Mouse (Mus musculus) c-Kit-positive CD71-negative TER-119-negative erythroid progenitor cells, embryonic 14.5 days (primary cell): ENCODE data around the gene Taok1.
"Not testable (repeated sequence)": the region's sequence is repeated elsewhere in the genome, so short reads cannot be mapped to it uniquely, and the experiment has no call there.

ENCODE experiments used
- DNase-seq: peaks from one replicate; pipeline ENCODE4 v3.0.0-alpha.2; 2013; ENCODE audit warnings: low read depth

The Taok1 gene

GRCm38 (mm10) chr11:77607538-77608455 is at the start of gene Taok1:
TSS of gene Taok1 (minus strand) at chr11:77607815.
- DNase-seq, result peak; percentile 97

DNA sequence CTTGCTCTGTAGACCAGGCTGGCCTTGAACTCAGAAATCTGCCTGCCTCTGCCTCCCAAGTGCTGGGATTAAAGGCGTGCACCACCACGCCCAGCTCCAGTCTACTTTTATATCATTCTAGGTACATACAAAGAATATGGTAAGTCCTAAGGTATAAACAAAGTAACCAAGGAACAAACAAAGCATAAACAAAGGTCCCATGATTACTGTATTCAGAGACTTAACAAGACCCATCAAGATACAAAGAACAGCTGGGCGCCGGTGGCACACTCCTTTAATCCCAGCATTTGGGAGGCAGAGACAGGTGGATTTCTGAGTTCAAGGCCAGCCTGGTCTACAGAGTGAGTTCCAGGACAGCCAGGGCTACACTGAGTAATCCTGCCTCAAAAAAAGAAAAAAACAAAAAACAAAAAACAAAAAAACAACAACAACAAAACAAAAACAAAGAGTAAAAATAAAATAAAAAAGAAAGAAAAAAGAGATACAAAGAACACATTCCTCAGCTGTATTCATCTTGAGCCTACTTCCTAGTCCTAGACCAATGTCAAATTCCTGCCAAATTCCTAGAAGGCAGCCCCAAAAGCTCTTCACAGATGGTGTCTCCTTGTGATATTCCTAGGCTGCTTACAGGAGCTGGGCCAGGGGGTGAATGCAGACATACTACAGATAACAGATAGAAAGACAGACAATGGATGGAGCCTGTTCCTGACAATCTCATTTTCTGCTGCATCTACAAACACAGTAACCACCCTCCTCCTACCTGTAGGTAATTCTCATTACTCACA is 46.0 kb upstream of the Taok1 start:
- DNase-seq, result not testable (repeated sequence)

DNA sequence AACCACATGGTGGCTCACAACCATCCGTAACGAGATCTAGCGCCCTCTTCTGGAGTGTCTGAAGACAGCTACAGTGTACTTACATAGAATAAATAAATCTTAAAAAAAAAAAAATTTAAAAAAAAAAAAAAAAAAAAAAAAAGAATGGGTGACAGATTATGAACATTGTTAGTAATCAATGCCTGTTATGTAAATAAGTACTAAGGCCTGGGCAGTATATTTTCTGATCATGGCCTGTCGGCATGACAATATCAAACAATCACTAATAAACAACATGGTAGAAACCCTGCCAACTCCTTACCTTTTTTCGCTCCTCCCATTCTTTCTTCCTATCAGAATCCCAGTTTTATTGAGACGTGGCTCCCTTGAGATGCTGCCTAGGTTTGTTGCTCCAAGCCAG is 44.9 kb upstream of the Taok1 start:
- DNase-seq, result no peak

DNA sequence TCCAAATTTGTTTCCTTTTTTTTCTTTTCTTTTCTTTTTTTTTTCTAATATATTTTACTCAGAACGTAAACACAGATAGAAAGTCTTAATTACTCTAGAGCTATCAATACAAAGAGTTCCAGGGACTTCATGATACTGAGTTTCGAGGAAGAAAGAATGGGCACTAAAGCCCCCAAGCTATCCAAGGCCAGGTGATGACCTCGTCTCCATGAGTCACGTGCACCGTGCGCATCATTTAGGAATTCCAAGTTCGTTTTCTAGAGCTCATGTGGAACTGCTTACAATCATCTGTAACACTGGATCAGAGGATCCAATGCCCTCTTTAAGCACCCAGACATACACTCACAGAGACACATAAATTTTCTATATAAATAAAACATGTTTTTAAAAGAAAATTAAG is 41.3 kb upstream of the Taok1 start:
- DNase-seq, result no peak

DNA sequence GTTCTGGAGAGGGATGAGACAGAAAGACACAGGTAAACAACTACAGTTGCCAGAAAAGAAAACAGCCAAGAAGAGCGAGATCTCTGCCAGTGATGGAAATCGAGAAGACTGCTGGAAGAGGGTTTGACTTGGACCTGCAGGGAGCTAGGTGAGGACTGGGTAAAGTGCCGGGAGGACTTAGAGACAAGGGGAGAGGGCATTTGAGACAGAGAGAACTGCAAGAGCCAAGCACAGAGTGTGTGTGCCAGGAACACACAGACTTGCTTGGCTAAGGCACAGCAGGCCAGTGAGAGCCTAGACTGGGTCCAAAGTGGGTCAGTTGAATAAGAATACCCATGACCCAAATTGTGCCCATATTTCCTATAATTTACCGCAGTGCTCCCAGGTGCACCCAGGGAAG is 37.9 kb upstream of the Taok1 start:
- DNase-seq, result no peak

DNA sequence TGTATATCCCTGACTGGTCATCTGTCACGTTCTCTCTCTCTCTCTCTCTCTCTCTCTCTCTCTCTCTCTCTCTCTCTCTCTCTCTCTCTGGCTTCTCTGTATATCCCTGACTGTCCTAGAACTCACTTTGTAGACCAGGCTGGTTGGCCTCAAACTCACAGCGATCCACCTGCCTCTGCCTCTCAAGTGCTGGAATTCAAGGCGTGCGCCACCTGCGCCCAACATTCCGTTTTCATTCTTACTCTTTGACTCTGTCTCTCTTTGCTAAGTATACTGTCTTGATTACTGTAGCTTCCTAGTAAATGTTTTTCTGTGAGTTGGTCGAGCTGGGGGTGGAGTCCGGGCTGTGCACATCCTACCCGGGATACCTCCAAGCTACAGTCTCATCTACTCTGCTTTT is 33.8 kb upstream of the Taok1 start:
- DNase-seq, result no peak

GRCm38 (mm10) chr11:77630257-77630670 is 22.6 kb upstream of the Taok1 start:
- peak; percentile 78 for DNase-seq

GRCm38 (mm10) chr11:77629476-77629875 is 21.9 kb upstream of the Taok1 start:
- no peak for DNase-seq

DNA sequence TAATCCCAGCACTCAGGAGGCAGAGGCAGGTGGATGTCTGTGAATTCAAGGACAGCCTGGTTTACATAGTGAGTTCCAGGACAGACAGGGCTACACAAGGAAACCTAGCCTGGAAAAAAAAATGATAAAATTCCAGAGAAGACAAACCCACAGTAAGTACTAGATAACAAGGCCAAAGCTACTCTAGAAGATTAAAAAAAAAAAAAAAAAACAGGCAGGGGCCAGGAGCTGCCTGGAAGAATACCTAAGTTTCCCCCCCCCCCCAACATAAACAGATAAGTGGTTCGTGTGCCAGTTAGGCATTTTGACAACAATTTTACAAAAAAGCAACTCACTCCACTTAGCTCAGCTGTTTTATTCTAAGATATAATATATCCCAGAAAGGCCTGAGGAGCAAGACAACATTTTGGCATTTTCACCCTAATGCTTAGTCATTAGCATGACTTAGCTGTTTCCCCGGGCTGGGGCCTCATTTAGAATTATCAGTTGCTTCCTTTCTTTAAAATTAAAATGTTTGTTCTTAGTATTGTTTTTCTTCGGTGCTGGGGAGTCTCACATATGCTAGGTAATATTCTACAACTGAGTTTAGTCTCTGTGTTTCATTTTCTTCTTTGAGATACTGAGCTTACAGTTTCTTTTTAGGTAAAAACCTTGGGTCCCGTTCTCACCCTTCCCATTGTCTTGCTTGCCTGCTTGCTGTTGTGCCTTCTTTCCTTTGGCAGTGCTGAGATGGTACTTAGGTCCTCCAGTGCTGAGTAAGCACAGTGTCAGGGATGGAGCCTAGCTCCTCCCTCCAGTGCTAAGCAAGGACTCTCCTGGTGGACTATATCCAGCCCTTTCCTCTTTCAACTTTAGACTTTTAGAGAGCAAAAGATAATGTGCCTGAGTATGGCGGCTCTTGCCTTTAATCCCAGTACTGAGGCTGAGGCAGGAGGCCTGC is 19.3 kb upstream of the Taok1 start:
- no peak for DNase-seq

DNA sequence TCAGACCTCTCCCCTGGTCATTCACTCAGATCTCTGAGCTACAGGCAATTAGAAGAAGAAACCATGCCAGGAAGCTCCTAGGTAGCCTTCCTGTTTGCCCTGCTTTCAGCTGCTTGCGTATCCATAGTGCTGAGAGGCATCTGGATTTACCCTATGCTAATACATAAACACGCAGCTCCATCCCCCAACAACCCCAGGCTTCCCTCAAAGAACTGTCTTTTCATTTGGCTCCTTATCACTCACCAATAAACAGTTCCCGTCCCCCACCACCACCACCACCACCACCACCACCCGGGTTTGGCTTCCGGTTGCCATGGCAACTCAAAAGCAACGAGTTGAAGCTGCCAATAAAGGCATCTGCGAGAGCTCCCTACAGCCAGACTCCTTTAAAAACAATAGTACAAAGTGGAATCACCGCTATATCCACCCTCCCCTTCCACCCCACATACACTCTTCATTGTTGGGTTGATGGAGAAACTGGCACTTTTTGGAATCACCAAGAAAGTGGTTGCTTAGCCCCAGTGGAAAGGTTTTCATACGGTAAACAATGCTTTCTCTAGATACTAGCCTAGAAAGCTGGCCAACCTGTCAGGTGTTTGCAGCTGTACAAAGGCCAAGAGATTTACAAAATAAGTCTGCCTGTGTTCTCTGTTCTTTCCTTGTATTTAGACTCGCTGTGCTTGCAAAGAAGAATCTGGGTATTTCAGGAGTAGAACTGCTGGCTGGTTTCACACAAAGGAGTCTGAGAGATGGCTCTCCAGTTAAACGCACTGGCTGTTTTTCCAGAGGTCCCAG is 17.6 kb upstream of the Taok1 start:
- peak; percentile 50 for DNase-seq

GRCm38 (mm10) chr11:77624441-77625060 is 16.9 kb upstream of the Taok1 start:
- DNase-seq, result no peak

GRCm38 (mm10) chr11:77624002-77624401 is 16.4 kb upstream of the Taok1 start:
- no peak for DNase-seq

DNA sequence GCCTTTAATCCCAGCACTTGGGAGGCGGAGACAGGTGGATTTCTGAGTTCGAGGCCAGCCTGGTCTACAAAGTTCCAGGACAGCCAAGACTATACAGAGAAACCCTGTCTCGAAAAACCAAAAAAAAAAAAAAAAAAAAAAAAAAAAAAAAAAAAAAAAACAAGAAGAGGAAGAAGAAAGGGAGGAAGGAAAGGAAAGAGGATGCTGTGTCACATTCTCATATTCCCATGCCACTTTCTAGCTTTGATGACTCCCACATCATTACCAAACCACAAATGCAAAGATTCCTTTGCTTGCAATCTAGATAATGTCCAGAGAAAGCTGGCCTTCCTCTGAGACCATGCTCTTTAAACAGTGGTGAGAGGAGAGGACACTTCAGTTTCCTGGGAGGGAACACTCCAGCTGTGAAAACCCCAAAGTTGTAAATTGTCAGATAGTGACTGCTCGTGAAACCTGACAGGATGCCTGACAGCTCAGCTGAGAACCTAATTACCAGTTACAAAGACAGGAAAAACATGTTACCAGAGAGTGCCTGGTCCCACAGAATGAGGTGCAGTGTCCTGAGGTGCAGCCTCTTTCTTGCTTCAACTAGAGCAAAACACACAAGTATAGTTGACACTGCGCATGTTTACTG is 14.4 kb upstream of the Taok1 start:
- no peak for DNase-seq

GRCm38 (mm10) chr11:77615084-77615624 is 7.5 kb upstream of the Taok1 start:
- DNase-seq, result no peak

DNA sequence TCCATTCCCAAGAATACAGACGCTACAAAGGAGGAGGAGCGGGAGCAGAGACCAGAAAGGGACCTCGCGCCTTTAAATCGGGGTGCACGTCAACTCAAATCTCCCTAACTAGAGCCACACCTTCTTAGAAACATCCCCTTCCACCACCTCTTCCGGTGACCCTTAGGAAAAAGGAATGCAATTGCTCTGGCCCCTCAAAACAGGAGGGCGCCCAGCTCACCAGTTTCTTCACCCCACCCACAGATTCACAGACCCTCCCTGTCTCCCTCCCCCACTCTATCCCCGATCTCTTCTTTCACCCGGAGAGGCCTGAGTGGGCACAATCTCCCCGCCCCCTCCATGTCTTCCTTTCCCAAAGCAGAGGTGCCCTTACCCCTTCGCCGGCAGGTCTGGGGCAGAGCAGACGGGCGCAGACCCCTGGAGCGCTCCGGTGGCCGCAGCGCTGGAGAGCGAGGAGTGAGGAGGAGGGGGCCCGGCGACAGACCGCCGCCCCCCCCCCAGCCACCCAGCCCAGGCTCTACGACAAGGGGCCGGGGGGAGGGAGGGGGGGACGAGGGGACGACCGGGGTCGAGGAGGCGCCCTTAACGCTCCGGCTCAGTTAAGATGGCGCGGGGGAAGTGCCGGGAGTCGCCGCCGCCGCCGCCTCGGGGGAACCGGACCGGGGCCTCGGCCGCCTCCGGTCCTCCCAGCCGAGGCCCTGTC is 629 bp downstream of the Taok1 start:
- DNase-seq, result peak; percentile 41

DNA sequence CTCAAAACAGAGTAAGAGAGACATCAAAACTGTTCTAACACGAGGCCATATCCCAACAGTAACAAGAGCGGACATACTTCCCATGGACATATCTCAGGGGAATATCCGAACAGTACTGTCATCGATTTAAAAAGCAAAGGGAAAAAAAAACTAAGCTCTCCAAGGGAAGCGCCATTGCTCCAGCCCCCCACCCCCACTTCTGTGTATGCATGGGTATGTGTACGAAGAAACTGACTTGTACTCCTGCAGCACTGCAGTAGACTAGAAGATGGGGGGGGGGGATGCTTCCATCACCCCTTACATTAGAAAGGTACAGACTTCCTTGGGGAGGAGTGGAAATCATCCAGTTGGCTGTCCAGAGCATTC is 1.2 kb downstream of the Taok1 start:
- DNase-seq, result no peak

GRCm38 (mm10) chr11:77597266-77597665 is 10.3 kb downstream of the Taok1 start:
- no peak for DNase-seq

DNA sequence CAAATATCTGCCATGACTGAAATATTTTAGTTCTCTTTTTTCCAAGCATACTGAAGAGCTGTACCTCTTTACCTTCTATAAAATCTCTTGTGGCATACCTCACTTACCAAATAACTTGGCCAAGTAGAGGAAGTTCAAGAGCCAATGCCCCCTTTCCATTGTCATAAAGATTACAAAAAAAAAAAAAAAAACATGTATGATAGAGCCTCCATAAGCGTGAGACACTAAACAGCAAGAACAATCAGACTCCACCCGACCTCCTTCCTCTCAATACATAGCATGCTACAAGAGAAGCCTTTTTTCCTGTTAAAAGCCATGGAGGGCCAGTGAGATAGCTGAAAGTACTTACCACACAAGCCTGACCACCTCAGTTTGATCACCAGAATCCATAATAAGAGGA is 16.2 kb downstream of the Taok1 start:
- DNase-seq, result no peak

DNA sequence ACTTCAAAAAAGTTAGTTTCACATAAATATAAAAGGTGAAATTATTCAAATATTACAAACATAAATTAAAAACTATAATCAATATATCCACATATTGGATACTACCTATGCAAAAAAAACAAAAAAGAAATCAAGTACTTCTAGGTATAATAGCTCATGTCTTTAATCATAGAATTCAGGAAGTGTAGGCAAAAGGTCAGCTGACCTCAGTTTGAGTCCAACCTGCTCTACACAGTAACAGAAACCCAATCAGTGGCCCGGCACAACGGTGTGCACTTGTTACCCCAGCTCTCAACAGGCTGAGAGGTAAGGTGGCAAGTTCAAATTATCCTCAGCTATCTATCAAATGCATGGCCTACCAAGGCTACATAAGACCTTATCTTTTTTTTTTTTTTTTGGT is 16.8 kb downstream of the Taok1 start:
- no peak for DNase-seq
